Mouse (Mus musculus) G1E (cell line): ENCODE measurements around the gene Cpt2. TPM values are rescaled to one million over a fixed set of nuclear protein-coding genes. Genes with fewer than 3 reads are reported as not detected.

Experiments
- ATAC-seq: 2 replicates; pipeline ENCODE4 v1.8.0; 2016; ENCODE audit warnings: mild to moderate bottlenecking; ENCODE audit not compliant: insufficient number of reproducible peaks, poor library complexity, low FRiP score, severe bottlenecking; ENCODE audit errors: extremely low read depth
- DNase-seq: peaks from one replicate; pipeline ENCODE4 v3.0.0; 2012; ENCODE audit warnings: low spot score
- H3K27me3 ChIP-seq: 2 replicates; pipeline ENCODE4 v1.6.1; 2012; ENCODE audit warnings: mild to moderate bottlenecking, low read length, inconsistent platforms; ENCODE audit not compliant: insufficient read depth
- H3K36me3 ChIP-seq: replicated peaks from 2 replicates; pipeline ENCODE3; 2012; ENCODE audit warnings: mild to moderate bottlenecking, inconsistent platforms
- H3K4me1 ChIP-seq: 2 replicates; pipeline ENCODE4 v1.6.1; 2012; ENCODE audit warnings: low read depth, low read length, inconsistent platforms, mixed read lengths; ENCODE audit not compliant: insufficient read depth
- H3K4me3 ChIP-seq: 2 replicates; pipeline ENCODE4 v1.5.1; 2012; ENCODE audit warnings: low read depth, mild to moderate bottlenecking, inconsistent platforms, low read length, moderate library complexity, mixed read lengths
- H3K9me3 ChIP-seq: replicated peaks from 2 replicates; pipeline ENCODE4 v1.6.1; 2012; ENCODE audit warnings: inconsistent platforms
- CTCF ChIP-seq: IDR thresholded peaks from 2 replicates; pipeline ENCODE4 v1.5.1; 2012; ENCODE audit warnings: low read depth, low read length, inconsistent platforms, mixed read lengths
- GATA1 ChIP-seq: IDR thresholded peaks from 2 replicates; pipeline ENCODE4 v1.6.1; 2012; ENCODE audit warnings: borderline replicate concordance, low read length, inconsistent platforms, mixed read lengths
- GATA2 ChIP-seq: IDR thresholded peaks from 2 replicates; pipeline ENCODE4 v1.6.1; 2012; ENCODE audit warnings: low read depth, low read length, inconsistent platforms, borderline replicate concordance
- POLR2AphosphoS5 ChIP-seq: IDR thresholded peaks from 2 replicates; pipeline ENCODE4 v1.6.1; 2012; ENCODE audit warnings: low read depth, low read length, inconsistent platforms; ENCODE audit not compliant: insufficient replicate concordance
- TAL1 ChIP-seq: conservative IDR thresholded peaks from 2 replicates; pipeline ENCODE4 v1.6.1; 2012; ENCODE audit warnings: low read depth, low read length, inconsistent platforms, mixed read lengths
- polyA plus RNA-seq: library from polyadenylated mRNA; stranded (reverse); fragments of >175 nt; gene quantifications from 2 replicates; pipeline ENCODE4 v1.2.3, GENCODE M21; 2012
- total RNA-seq, 2 experiments: library from RNA; stranded (forward) in 1 of 2; stranded (reverse) in 1 of 2; fragments of 200-1000 nt in 1 of 2; fragments of >200 nt in 1 of 2; fragmentation: Nextera tagmentation in 1 of 2; gene quantifications; 2 replicates each; pipeline ENCODE4 v1.2.3; 2014 to 2017

The Cpt2 gene
- total and polyA plus RNA-seq, 3 experiments = 31.8 to 75.4 (median 33.5) TPM

- H3K4me1 ChIP-seq = no peaks in the 10 kb centered on the region; the same call in 1 of the 2 replicates
- peaks cover 77% of the 10 kb centered on the region for H3K36me3 ChIP-seq
- no peaks in the 10 kb centered on the region for H3K27me3 ChIP-seq
- TF ChIP-seq GATA1 (no peak), TAL1 (no peak), GATA2 (no peak), POLR2AphosphoS5 (no peak), CTCF (no peak)
- no peak for DNase-seq
- ATAC-seq = no peak
- H3K4me3 ChIP-seq = no peak overlapping the region
- H3K9me3 ChIP-seq = no peaks in the 10 kb centered on the region
Observed at GRCm38 (mm10) chr4:107904252-107904651, 19.2 kb downstream of the Cpt2 start.

DNA sequence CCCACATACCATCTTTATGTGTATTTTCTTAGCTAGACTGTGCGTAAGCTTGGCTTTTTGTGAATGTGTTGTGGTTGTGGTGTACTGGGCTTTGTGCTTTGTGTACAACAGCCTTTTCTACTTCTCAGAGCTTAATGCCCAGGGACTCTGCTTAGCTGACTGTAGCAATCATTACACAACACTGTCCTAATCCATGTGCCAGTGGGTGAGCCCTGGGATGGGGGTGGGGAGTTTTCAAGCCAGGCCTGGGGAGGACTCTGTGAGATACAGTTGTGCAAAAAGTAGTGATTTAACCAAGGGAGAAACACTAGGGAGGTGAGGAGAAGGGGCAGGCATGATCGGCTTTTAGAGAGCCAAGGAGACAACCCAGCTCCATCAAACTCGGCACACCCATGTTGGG lies 23.2 kb downstream of the Cpt2 start:
- ATAC-seq (no peak), DNase-seq (no peak)
- H3K4me1 ChIP-seq = no peaks in the 10 kb centered on the region; the same call in 1 of the 2 replicates
- no peak for TF ChIP-seq GATA2
- no peak for TF ChIP-seq GATA1
- TF ChIP-seq CTCF = no peak
- no peak for TF ChIP-seq POLR2AphosphoS5
- TF ChIP-seq TAL1 = no peak
- no peaks in the 10 kb centered on the region for H3K9me3 ChIP-seq
- peaks cover 85% of the 10 kb centered on the region for H3K36me3 ChIP-seq
- H3K27me3 ChIP-seq = no peaks in the 10 kb centered on the region
- no peak overlapping the region for H3K4me3 ChIP-seq

GRCm38 (mm10) chr4:107899211-107899927 lies 24.0 kb downstream of the Cpt2 start:
- Histone ChIP-seq H3K9me3 (no peaks in the 10 kb centered on the region), H3K27me3 (no peaks in the 10 kb centered on the region), H3K4me1 (peaks cover 1% of the 10 kb centered on the region; the same call in 1 of the 2 replicates), H3K36me3 (peaks cover 85% of the 10 kb centered on the region), H3K4me3 (no peak overlapping the region)
- no peak for TF ChIP-seq CTCF
- no peak for TF ChIP-seq GATA2
- TF ChIP-seq POLR2AphosphoS5 = no peak
- TF ChIP-seq GATA1 = no peak
- no peak for ATAC-seq
- DNase-seq = no peak

DNA sequence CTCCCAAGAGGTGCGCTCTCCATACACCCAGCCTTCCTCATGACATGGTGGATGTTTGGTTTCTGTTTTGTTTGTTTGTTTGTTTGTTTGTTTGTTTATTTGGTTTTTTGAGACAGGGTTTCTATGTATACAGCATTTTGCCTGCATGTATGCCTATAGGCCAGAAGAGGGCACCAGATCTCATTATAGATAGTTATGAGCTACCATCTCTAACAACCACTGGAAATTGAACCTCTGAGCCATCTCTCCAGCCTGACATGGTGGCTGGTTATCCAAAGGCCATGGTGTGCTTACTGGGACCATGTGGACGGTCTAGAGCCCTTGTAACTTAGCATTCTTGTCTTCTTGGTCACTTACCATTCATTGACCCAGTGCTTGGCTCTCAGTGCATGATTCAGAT lies 30.7 kb downstream of the Cpt2 start:
- peaks cover 31% of the 10 kb centered on the region for H3K4me1 ChIP-seq
- no peaks in the 10 kb centered on the region for H3K27me3 ChIP-seq
- peaks cover 78% of the 10 kb centered on the region for H3K36me3 ChIP-seq
- H3K4me3 ChIP-seq = no peak overlapping the region
- ATAC-seq (no peak), DNase-seq (no peak)
- TF ChIP-seq TAL1 (no peak), GATA2 (no peak), POLR2AphosphoS5 (no peak), GATA1 (no peak), CTCF (no peak)
- no peaks in the 10 kb centered on the region for H3K9me3 ChIP-seq

DNA sequence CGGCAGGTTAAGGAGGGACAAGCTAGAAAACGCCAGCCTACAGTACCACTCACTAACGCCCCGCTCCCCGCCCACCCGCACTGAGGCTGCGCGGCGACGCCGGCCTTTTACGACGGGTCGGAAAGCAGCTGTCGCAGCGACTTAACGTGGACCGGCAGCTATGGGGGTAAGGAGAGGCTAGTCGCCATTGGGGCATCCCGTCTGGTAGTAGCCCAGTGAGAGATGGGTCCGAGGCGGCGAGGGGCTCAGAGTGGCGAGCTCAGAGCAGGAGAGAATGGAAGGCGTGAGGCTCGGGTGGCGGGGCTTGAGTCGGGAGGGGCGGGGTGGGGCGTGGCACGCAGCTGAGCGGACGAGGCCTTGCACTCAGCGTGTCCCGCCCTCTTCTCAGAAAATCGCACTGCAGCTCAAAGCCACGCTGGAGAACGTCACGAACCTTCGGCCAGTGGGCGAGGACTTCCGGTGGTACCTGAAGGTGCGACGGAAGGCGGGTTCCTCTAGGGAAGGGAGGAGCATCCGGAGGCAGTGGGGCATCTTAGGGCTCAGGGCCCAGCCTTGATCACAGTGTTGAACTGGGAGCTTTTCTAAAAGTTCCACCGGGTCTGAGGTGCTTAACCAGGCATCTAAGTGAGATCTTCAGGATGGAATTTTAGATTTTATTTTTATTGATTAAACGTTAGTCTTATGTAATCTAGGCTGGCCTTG lies 33.5 kb downstream of the Cpt2 start, which contains the start of gene 0610037L13Rik:
Gene 0610037L13Rik (plus strand): TSS at position 83 of the 702 bp plus-strand sequence.
- DNase-seq (peak; percentile 96), ATAC-seq (peak; percentile 97)
- Histone ChIP-seq H3K4me1 (peaks cover 31% of the 10 kb centered on the region), H3K27me3 (no peaks in the 10 kb centered on the region), H3K4me3 (peak within 1 kb of the TSS; percentile 76), H3K36me3 (peaks cover 76% of the 10 kb centered on the region), H3K9me3 (no peaks in the 10 kb centered on the region)
- TF ChIP-seq POLR2AphosphoS5 (no peak; the same call in 1 of the 2 replicates), GATA2 (no peak), GATA1 (no peak), CTCF (no peak), TAL1 (no peak)

DNA sequence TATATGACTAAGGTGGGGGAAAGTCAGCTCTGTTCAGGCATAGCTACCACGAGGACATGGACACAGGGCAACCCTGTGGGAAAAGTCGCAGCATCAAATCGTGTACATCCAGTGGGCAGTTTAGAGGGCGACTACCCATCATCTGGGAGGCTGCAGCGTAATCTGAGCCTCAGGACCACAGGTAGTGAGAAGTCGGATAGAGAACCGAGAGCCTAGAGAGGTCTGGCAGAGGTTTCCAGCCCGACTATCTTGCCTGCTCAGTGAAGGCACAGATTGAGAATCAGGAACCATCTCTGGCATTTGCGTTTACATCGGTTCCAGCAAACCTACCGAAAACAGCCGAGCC lies 34.1 kb downstream of the Cpt2 start:
- peaks cover 29% of the 10 kb centered on the region for H3K4me1 ChIP-seq
- no peaks in the 10 kb centered on the region for H3K27me3 ChIP-seq
- ATAC-seq (no peak), DNase-seq (no peak)
- TF ChIP-seq POLR2AphosphoS5 = no peak
- no peak for TF ChIP-seq TAL1
- no peak for TF ChIP-seq GATA1
- TF ChIP-seq GATA2 = no peak
- TF ChIP-seq CTCF = no peak
- H3K9me3 ChIP-seq = no peaks in the 10 kb centered on the region
- peak overlapping the region; percentile 76 for H3K4me3 ChIP-seq
- H3K36me3 ChIP-seq = peaks cover 76% of the 10 kb centered on the region
